Mouse (Mus musculus) lung, adult 2 months (tissue): Measurements from ENCODE around the gene Kcnip2. TPM values are rescaled to one million over a fixed set of nuclear protein-coding genes. Genes with fewer than 3 reads are reported as not detected.

Experiments
- DNase-seq: peaks from one replicate; pipeline ENCODE4 v3.0.0; 2022
- H3K4me1 ChIP-seq: fragments of 200-500 bp; 2 replicates; pipeline ENCODE4 v1.6.1; 2011; ENCODE audit warnings: low read length; ENCODE audit not compliant: control insufficient read depth, insufficient read depth
- H3K4me3 ChIP-seq: fragments of 200-500 bp; replicated peaks from 2 replicates; pipeline ENCODE3; 2011; ENCODE audit warnings: low read depth, mild to moderate bottlenecking, control low read depth, low read length; ENCODE audit errors: extremely low read depth
- CTCF ChIP-seq: fragments of 200-500 bp; IDR thresholded peaks from 2 replicates; pipeline ENCODE4 v1.5.1; 2011; ENCODE audit warnings: mild to moderate bottlenecking, low read length, control low read depth; ENCODE audit not compliant: insufficient read depth
- POLR2A ChIP-seq: fragments of 200-500 bp; IDR thresholded peaks from 2 replicates; pipeline ENCODE4 v1.6.1; 2011; ENCODE audit warnings: low read depth, mild to moderate bottlenecking, control low read depth, low read length, borderline replicate concordance; ENCODE audit errors: extremely low read depth
- WGBS: fragments of 180-500 bp; shearing (Covaris S2); methylation state at CpG from one replicate; pipeline ENCODE4 v1.1.7; 2018; 5-methylcytosine and 5-hydroxymethylcytosine counted together
- polyA plus RNA-seq: library from polyadenylated mRNA; depleted of rRNA; stranded (reverse); fragments of >200 nt; gene quantifications from 2 replicates; pipeline ENCODE4 v1.2.3, GENCODE M21; 2012; rRNA removed

Kcnip2 gene
- polyA plus RNA-seq, 1 experiment, result 1.1 TPM

GRCm38 (mm10) chr19:45743619-45744018 is 72.2 kb downstream of the Kcnip2 start:
- no peak for DNase-seq
- TF ChIP-seq POLR2A, result no peak
- no peak for TF ChIP-seq CTCF
- WGBS, result 50% methylated on average over 7 of the region's 7 CpGs
- H3K4me3 ChIP-seq, result no peak overlapping the region
- H3K4me1 ChIP-seq, result peaks cover 12% of the 10 kb centered on the region

- no peak overlapping the region for H3K4me3 ChIP-seq
- 6% methylated on average over 31 of the region's 44 CpGs for WGBS
- TF ChIP-seq CTCF, result no peak
- no peak for TF ChIP-seq POLR2A
- peaks cover 6% of the 10 kb centered on the region for H3K4me1 ChIP-seq
- DNase-seq, result no peak
These were observed 72.8 kb downstream of the Kcnip2 start for GRCm38 (mm10) chr19:45742984-45743575.

- Histone ChIP-seq H3K4me1 (peaks cover 5% of the 10 kb centered on the region), H3K4me3 (peak within 1 kb of the TSS; percentile 11)
- no peak for DNase-seq
- TF ChIP-seq POLR2A (no peak), CTCF (no peak)
- WGBS, result under 1% methylated on average over 64 of the region's 68 CpGs
These were observed 73.5 kb downstream of the Kcnip2 start, which contains the start of gene Fgf8 for GRCm38 (mm10) chr19:45742218-45742983. Gene Fgf8, minus strand, starts transcription at chr19:45742915.

Other genes with a start within 250 kb of the Kcnip2 start
- 95.0 and 99.6 TPM in 2 replicates for gene Fbxw4, start 155.7 kb downstream of the Kcnip2 start, polyA plus RNA-seq
- gene Fgf8, start 73.1 kb downstream of the Kcnip2 start, polyA plus RNA-seq, result not detected in 2 replicates
- gene Npm3, start 66.5 kb downstream of the Kcnip2 start, polyA plus RNA-seq, result 39.0 and 41.3 TPM in 2 replicates
- 18.5 and 35.6 TPM in 2 replicates for gene Mgea5, start 32.2 kb downstream of the Kcnip2 start, polyA plus RNA-seq
- 6.7 and 9.5 TPM in 2 replicates for gene Armh3, start 182.4 kb upstream of the Kcnip2 start, polyA plus RNA-seq
- gene Hps6, start 187.4 kb upstream of the Kcnip2 start, polyA plus RNA-seq, result 7.5 and 8.7 TPM in 2 replicates
- gene Pprc1, start 228.8 kb upstream of the Kcnip2 start, polyA plus RNA-seq, result 18.3 and 19.3 TPM in 2 replicates
- gene Ldb1, start 229.2 kb upstream of the Kcnip2 start, polyA plus RNA-seq, result 220 TPM in 2 replicates